Mouse (Mus musculus): ENCODE data around the gene Ndufb10. TPM values are rescaled to one million over a fixed set of nuclear protein-coding genes. Genes with fewer than 3 reads are reported as not detected.

Ndufb10 gene
- polyA plus RNA-seq, 1 experiment from 2014 or later: 195 TPM

- H3K9ac ChIP-seq: no peak overlapping the region
- no peaks in the 10 kb centered on the region for H3K27me3 ChIP-seq
- WGBS: 51% methylated on average over 2 of the region's 2 CpGs
- H3K27ac ChIP-seq: no peak overlapping the region
- no peak overlapping the region for H3K4me3 ChIP-seq (replicated peaks)
- H3K4me2 ChIP-seq: no peak overlapping the region
- no peaks in the 10 kb centered on the region for H3K9me3 ChIP-seq
- H3K4me1 ChIP-seq: peaks cover 20% of the 10 kb centered on the region
- ATAC-seq (ENCODE audit: low FRiP score): peak; percentile 44; the same call in 1 of the 2 replicates
- H3K36me3 ChIP-seq (replicated peaks): peaks cover 48% of the 10 kb centered on the region
These were observed 48.1 kb downstream of the Ndufb10 start for GRCm38 (mm10) chr17:24676187-24676586.

- 93% methylated on average over 7 of the region's 7 CpGs for WGBS
- Histone ChIP-seq H3K4me2 (no peak overlapping the region), H3K9ac (0 out of 2 replicates have a peak overlapping the region, but pooled peaks have one; percentile 2)
These were observed 50.0 kb downstream of the Ndufb10 start for GRCm38 (mm10) chr17:24674277-24674676.

GRCm38 (mm10) chr17:24672141-24672540 is 52.1 kb downstream of the Ndufb10 start:
- Histone ChIP-seq H3K27me3 (no peaks in the 10 kb centered on the region), H3K9me3 (no peaks in the 10 kb centered on the region), H3K4me1 (peaks cover 38% of the 10 kb centered on the region), H3K4me3 (replicated peaks) (no peak overlapping the region), H3K36me3 (replicated peaks) (peaks cover 7% of the 10 kb centered on the region), H3K9ac (0 out of 2 replicates have a peak overlapping the region, but pooled peaks have one; percentile 13), H3K27ac (no peak overlapping the region), H3K4me2 (no peak overlapping the region)
- no peak for ATAC-seq (ENCODE audit: low FRiP score)
- 36% methylated on average over 5 of the region's 5 CpGs for whole genome bisulfite sequencing

More at GRCm38 (mm10) chr17:24674277-24674676, 50.0 kb downstream of the Ndufb10 start:
- H3K27ac ChIP-seq: no peak overlapping the region
- peaks cover 29% of the 10 kb centered on the region for H3K36me3 ChIP-seq (replicated peaks)
- H3K4me3 ChIP-seq (replicated peaks): no peak overlapping the region
- no peaks in the 10 kb centered on the region for H3K9me3 ChIP-seq
- no peak for ATAC-seq (ENCODE audit: low FRiP score)
- peaks cover 33% of the 10 kb centered on the region for H3K4me1 ChIP-seq
- no peaks in the 10 kb centered on the region for H3K27me3 ChIP-seq

Other genes starting within 250 kb of the Ndufb10 start
- 34.4 and 37.9 TPM in 2 replicates for gene Mlst8, start 245.4 kb downstream of the Ndufb10 start, polyA plus RNA-seq (2016; fragmentation: Nextera tagmentation; extraction: Ambion mirVana)
- gene Caskin1, start 235.9 kb downstream of the Ndufb10 start, polyA plus RNA-seq (2016; fragmentation: Nextera tagmentation; extraction: Ambion mirVana): 14.8 and 16.6 TPM in 2 replicates
- gene Traf7, start 196.5 kb downstream of the Ndufb10 start, polyA plus RNA-seq (2016; fragmentation: Nextera tagmentation; extraction: Ambion mirVana): 100 and 103 TPM in 2 replicates
- gene Rab26, start 190.3 kb downstream of the Ndufb10 start, polyA plus RNA-seq (2016; fragmentation: Nextera tagmentation; extraction: Ambion mirVana): 1.7 and 1.9 TPM in 2 replicates
- 15.5 and 17.9 TPM in 2 replicates for gene Pkd1, start 174.6 kb downstream of the Ndufb10 start, polyA plus RNA-seq (2016; fragmentation: Nextera tagmentation; extraction: Ambion mirVana)
- 78.4 and 89.3 TPM in 2 replicates for gene Tsc2, start 91.8 kb downstream of the Ndufb10 start, polyA plus RNA-seq (2016; fragmentation: Nextera tagmentation; extraction: Ambion mirVana)
- gene Nthl1, start 91.8 kb downstream of the Ndufb10 start, polyA plus RNA-seq (2016; fragmentation: Nextera tagmentation; extraction: Ambion mirVana): 14.5 and 18.8 TPM in 2 replicates
- 18.3 and 21.9 TPM in 2 replicates for gene Slc9a3r2, start 74.2 kb downstream of the Ndufb10 start, polyA plus RNA-seq (2016; fragmentation: Nextera tagmentation; extraction: Ambion mirVana)
- gene Npw, start 66.0 kb downstream of the Ndufb10 start, polyA plus RNA-seq (2016; fragmentation: Nextera tagmentation; extraction: Ambion mirVana): not detected in 2 replicates
- 25.5 and 26.9 TPM in 2 replicates for gene Zfp598, start 54.8 kb downstream of the Ndufb10 start, polyA plus RNA-seq (2016; fragmentation: Nextera tagmentation; extraction: Ambion mirVana)
- 27.8 and 33.5 TPM in 2 replicates for gene Syngr3, start 34.5 kb downstream of the Ndufb10 start, polyA plus RNA-seq (2016; fragmentation: Nextera tagmentation; extraction: Ambion mirVana)
- 49.1 and 50.2 TPM in 2 replicates for gene Gfer, start 28.3 kb downstream of the Ndufb10 start, polyA plus RNA-seq (2016; fragmentation: Nextera tagmentation; extraction: Ambion mirVana)
- gene Noxo1, start 28.2 kb downstream of the Ndufb10 start, polyA plus RNA-seq (2016; fragmentation: Nextera tagmentation; extraction: Ambion mirVana): 1.6 and 2.6 TPM in 2 replicates
- 94.7 and 98.0 TPM in 2 replicates for gene Tbl3, start 16.8 kb downstream of the Ndufb10 start, polyA plus RNA-seq (2016; fragmentation: Nextera tagmentation; extraction: Ambion mirVana)
- 0.29 TPM in 1 of 2 replicates, not detected in the other for gene Rnf151, start 6.4 kb downstream of the Ndufb10 start, polyA plus RNA-seq (2016; fragmentation: Nextera tagmentation; extraction: Ambion mirVana)
- gene Rps2, start 6.4 kb downstream of the Ndufb10 start, polyA plus RNA-seq (2016; fragmentation: Nextera tagmentation; extraction: Ambion mirVana): 946 and 1,025 TPM in 2 replicates
- not detected in 2 replicates for gene Rpl3l, start 3.3 kb upstream of the Ndufb10 start, polyA plus RNA-seq (2016; fragmentation: Nextera tagmentation; extraction: Ambion mirVana)
- 18.8 and 19.5 TPM in 2 replicates for gene Msrb1, start 12.2 kb upstream of the Ndufb10 start, polyA plus RNA-seq (2016; fragmentation: Nextera tagmentation; extraction: Ambion mirVana)
- gene Hs3st6, start 28.5 kb upstream of the Ndufb10 start, polyA plus RNA-seq (2016; fragmentation: Nextera tagmentation; extraction: Ambion mirVana): 1.1 and 1.7 TPM in 2 replicates
- not detected in 2 replicates for gene Meiob, start 79.8 kb upstream of the Ndufb10 start, polyA plus RNA-seq (2016; fragmentation: Nextera tagmentation; extraction: Ambion mirVana)
- gene Hagh, start 115.7 kb upstream of the Ndufb10 start, polyA plus RNA-seq (2016; fragmentation: Nextera tagmentation; extraction: Ambion mirVana): 24.8 and 27.1 TPM in 2 replicates
- 17.3 and 17.7 TPM in 2 replicates for gene Fahd1, start 125.9 kb upstream of the Ndufb10 start, polyA plus RNA-seq (2016; fragmentation: Nextera tagmentation; extraction: Ambion mirVana)
- 0.20 TPM in 1 of 2 replicates, not detected in the other for gene Igfals, start 141.5 kb upstream of the Ndufb10 start, polyA plus RNA-seq (2016; fragmentation: Nextera tagmentation; extraction: Ambion mirVana)
- gene Nubp2, start 161.9 kb upstream of the Ndufb10 start, polyA plus RNA-seq (2016; fragmentation: Nextera tagmentation; extraction: Ambion mirVana): 62.9 and 64.4 TPM in 2 replicates
- gene Spsb3, start 162.2 kb upstream of the Ndufb10 start, polyA plus RNA-seq (2016; fragmentation: Nextera tagmentation; extraction: Ambion mirVana): 47.3 and 50.7 TPM in 2 replicates
- 42.7 and 44.6 TPM in 2 replicates for gene Eme2, start 170.6 kb upstream of the Ndufb10 start, polyA plus RNA-seq (2016; fragmentation: Nextera tagmentation; extraction: Ambion mirVana)
- 86.0 and 91.1 TPM in 2 replicates for gene Mrps34, start 170.6 kb upstream of the Ndufb10 start, polyA plus RNA-seq (2016; fragmentation: Nextera tagmentation; extraction: Ambion mirVana)
- gene Nme3, start 172.0 kb upstream of the Ndufb10 start, polyA plus RNA-seq (2016; fragmentation: Nextera tagmentation; extraction: Ambion mirVana): 54.9 and 63.0 TPM in 2 replicates
- 76.5 and 78.2 TPM in 2 replicates for gene Mapk8ip3, start 212.5 kb upstream of the Ndufb10 start, polyA plus RNA-seq (2016; fragmentation: Nextera tagmentation; extraction: Ambion mirVana)
- gene Jpt2, start 236.2 kb upstream of the Ndufb10 start, polyA plus RNA-seq (2016; fragmentation: Nextera tagmentation; extraction: Ambion mirVana): 304 and 312 TPM in 2 replicates

All from forebrain, embryonic 12.5 days (tissue).